Mouse (Mus musculus): Measurements from ENCODE around the gene Idua. TPM values are rescaled to one million over a fixed set of nuclear protein-coding genes. Genes with fewer than 3 reads are reported as not detected.

The Idua gene
- polyA plus RNA-seq, 1 experiment from 2014 or later, result 13.5 TPM

GRCm38 (mm10) chr5:108708981-108709731 lies 49.0 kb downstream of the Idua start:
- Histone ChIP-seq H3K27me3 (replicated peaks) (no peaks in the 10 kb centered on the region), H3K27ac (replicated peaks) (no peak overlapping the region), H3K9me3 (no peaks in the 10 kb centered on the region)

GRCm38 (mm10) chr5:108711968-108712367 lies 51.8 kb downstream of the Idua start:
- Histone ChIP-seq H3K4me3 (no peak overlapping the region), H3K9ac (no peak overlapping the region), H3K36me3 (peaks cover 17% of the 10 kb centered on the region), H3K27me3 (replicated peaks) (no peaks in the 10 kb centered on the region), H3K9me3 (no peaks in the 10 kb centered on the region), H3K4me2 (no peak overlapping the region), H3K4me1 (peaks cover 27% of the 10 kb centered on the region), H3K27ac (replicated peaks) (no peak overlapping the region)
- 69% methylated on average over 4 of the region's 6 CpGs for WGBS
- no peak for ATAC-seq (ENCODE audit: extremely low read depth, insufficient number of reproducible peaks, low FRiP score, low TSS enrichment)

More at GRCm38 (mm10) chr5:108708981-108709731, 49.0 kb downstream of the Idua start:
- Histone ChIP-seq H3K9ac (no peak overlapping the region), H3K4me1 (peaks cover 25% of the 10 kb centered on the region), H3K4me3 (no peak overlapping the region), H3K4me2 (no peak overlapping the region), H3K36me3 (peaks cover 45% of the 10 kb centered on the region)
- peak; percentile 47; the same call in 1 of the 2 replicates for ATAC-seq (ENCODE audit: extremely low read depth, insufficient number of reproducible peaks, low FRiP score, low TSS enrichment)
- WGBS, result 37% methylated on average over 6 of the region's 6 CpGs

GRCm38 (mm10) chr5:108713096-108713495 lies 53.0 kb downstream of the Idua start:
- Histone ChIP-seq H3K27me3 (replicated peaks) (no peaks in the 10 kb centered on the region), H3K9me3 (no peaks in the 10 kb centered on the region), H3K4me2 (no peak overlapping the region), H3K4me3 (no peak overlapping the region), H3K27ac (replicated peaks) (peak overlapping the region; percentile 65; the same call in 1 of the 2 replicates), H3K4me1 (peaks cover 33% of the 10 kb centered on the region), H3K36me3 (peaks cover 7% of the 10 kb centered on the region; the same call in 1 of the 2 replicates), H3K9ac (no peak overlapping the region)
- ATAC-seq (ENCODE audit: extremely low read depth, insufficient number of reproducible peaks, low FRiP score, low TSS enrichment), result no peak
- 79% methylated on average over 2 of the region's 2 CpGs for WGBS

GRCm38 (mm10) chr5:108713691-108714090 lies 53.6 kb downstream of the Idua start:
- Histone ChIP-seq H3K27ac (replicated peaks) (peak overlapping the region; percentile 65), H3K36me3 (0 out of 2 replicates have a peak, but pooled peaks cover 1% of the 10 kb centered on the region), H3K9me3 (no peaks in the 10 kb centered on the region), H3K4me1 (peaks cover 33% of the 10 kb centered on the region), H3K4me2 (no peak overlapping the region), H3K4me3 (no peak overlapping the region), H3K9ac (no peak overlapping the region), H3K27me3 (replicated peaks) (no peaks in the 10 kb centered on the region)
- ATAC-seq (ENCODE audit: extremely low read depth, insufficient number of reproducible peaks, low FRiP score, low TSS enrichment), result no peak

GRCm38 (mm10) chr5:108714149-108714548 lies 54.0 kb downstream of the Idua start:
- H3K4me3 ChIP-seq, result no peak overlapping the region
- H3K27ac ChIP-seq (replicated peaks), result peak overlapping the region; percentile 65

GRCm38 (mm10) chr5:108715974-108716373 lies 55.8 kb downstream of the Idua start:
- H3K36me3 ChIP-seq, result no peaks in the 10 kb centered on the region
- no peak overlapping the region for H3K4me2 ChIP-seq
- no peaks in the 10 kb centered on the region for H3K27me3 ChIP-seq (replicated peaks)
- 76% methylated on average over 1 of the region's 1 CpGs for WGBS
- no peak overlapping the region for H3K4me3 ChIP-seq
- H3K9me3 ChIP-seq, result no peaks in the 10 kb centered on the region
- ATAC-seq (ENCODE audit: extremely low read depth, insufficient number of reproducible peaks, low FRiP score, low TSS enrichment), result no peak
- peaks cover 33% of the 10 kb centered on the region for H3K4me1 ChIP-seq
- H3K27ac ChIP-seq (replicated peaks), result no peak overlapping the region
- H3K9ac ChIP-seq, result no peak overlapping the region

More at GRCm38 (mm10) chr5:108714149-108714548, 54.0 kb downstream of the Idua start:
- Histone ChIP-seq H3K27me3 (replicated peaks) (no peaks in the 10 kb centered on the region), H3K9ac (0 out of 2 replicates have a peak overlapping the region, but pooled peaks have one; percentile 14), H3K36me3 (no peaks in the 10 kb centered on the region), H3K4me2 (no peak overlapping the region), H3K4me1 (peaks cover 32% of the 10 kb centered on the region), H3K9me3 (no peaks in the 10 kb centered on the region)
- no peak for ATAC-seq (ENCODE audit: extremely low read depth, insufficient number of reproducible peaks, low FRiP score, low TSS enrichment)
- WGBS, result 54% methylated on average over 6 of the region's 6 CpGs

GRCm38 (mm10) chr5:108718051-108718450 lies 57.9 kb downstream of the Idua start:
- 41% methylated on average over 4 of the region's 4 CpGs for WGBS
- H3K9ac ChIP-seq, result no peak overlapping the region
- no peaks in the 10 kb centered on the region for H3K9me3 ChIP-seq
- no peaks in the 10 kb centered on the region for H3K36me3 ChIP-seq
- no peak for ATAC-seq (ENCODE audit: extremely low read depth, insufficient number of reproducible peaks, low FRiP score, low TSS enrichment)
- no peak overlapping the region for H3K4me3 ChIP-seq
- no peaks in the 10 kb centered on the region for H3K27me3 ChIP-seq (replicated peaks)
- H3K27ac ChIP-seq (replicated peaks), result peak overlapping the region; percentile 53; the same call in 1 of the 2 replicates
- H3K4me2 ChIP-seq, result no peak overlapping the region
- H3K4me1 ChIP-seq, result peaks cover 33% of the 10 kb centered on the region

- Histone ChIP-seq H3K27me3 (replicated peaks) (no peaks in the 10 kb centered on the region), H3K4me3 (no peak overlapping the region), H3K27ac (replicated peaks) (no peak overlapping the region), H3K4me1 (peaks cover 27% of the 10 kb centered on the region), H3K9me3 (no peaks in the 10 kb centered on the region), H3K36me3 (no peaks in the 10 kb centered on the region), H3K4me2 (no peak overlapping the region), H3K9ac (no peak overlapping the region)
- 46% methylated on average over 7 of the region's 7 CpGs for WGBS
- ATAC-seq (ENCODE audit: extremely low read depth, insufficient number of reproducible peaks, low FRiP score, low TSS enrichment), result no peak
These were observed 59.6 kb downstream of the Idua start for GRCm38 (mm10) chr5:108719761-108720160.

- peaks cover 11% of the 10 kb centered on the region for H3K4me1 ChIP-seq
- 24% methylated on average over 2 of the region's 2 CpGs for WGBS
- H3K36me3 ChIP-seq, result no peaks in the 10 kb centered on the region
- H3K9me3 ChIP-seq, result no peaks in the 10 kb centered on the region
- no peak for ATAC-seq (ENCODE audit: extremely low read depth, insufficient number of reproducible peaks, low FRiP score, low TSS enrichment)
- no peak overlapping the region for H3K9ac ChIP-seq
- no peak overlapping the region for H3K4me3 ChIP-seq
- no peaks in the 10 kb centered on the region for H3K27me3 ChIP-seq (replicated peaks)
- no peak overlapping the region for H3K27ac ChIP-seq (replicated peaks)
- H3K4me2 ChIP-seq, result no peak overlapping the region
These were observed 63.9 kb downstream of the Idua start for GRCm38 (mm10) chr5:108724006-108724405.

- H3K9ac ChIP-seq, result no peak overlapping the region
- no peak overlapping the region for H3K4me3 ChIP-seq
- no peaks in the 10 kb centered on the region for H3K9me3 ChIP-seq
- ATAC-seq (ENCODE audit: extremely low read depth, insufficient number of reproducible peaks, low FRiP score, low TSS enrichment), result no peak
- no peak overlapping the region for H3K4me2 ChIP-seq
- 23% methylated on average over 5 of the region's 5 CpGs for WGBS
- H3K27me3 ChIP-seq (replicated peaks), result no peaks in the 10 kb centered on the region
- no peaks in the 10 kb centered on the region for H3K36me3 ChIP-seq
- H3K4me1 ChIP-seq, result peaks cover 4% of the 10 kb centered on the region; the same call in 1 of the 2 replicates
- no peak overlapping the region for H3K27ac ChIP-seq (replicated peaks)
These were observed 66.6 kb downstream of the Idua start for GRCm38 (mm10) chr5:108726557-108727248.

GRCm38 (mm10) chr5:108727425-108727824 lies 67.3 kb downstream of the Idua start:
- Histone ChIP-seq H3K9me3 (no peaks in the 10 kb centered on the region), H3K36me3 (no peaks in the 10 kb centered on the region), H3K4me3 (no peak overlapping the region), H3K27ac (replicated peaks) (no peak overlapping the region), H3K4me1 (peaks cover 4% of the 10 kb centered on the region; the same call in 1 of the 2 replicates), H3K4me2 (no peak overlapping the region), H3K27me3 (replicated peaks) (no peaks in the 10 kb centered on the region), H3K9ac (no peak overlapping the region)
- no peak for ATAC-seq (ENCODE audit: extremely low read depth, insufficient number of reproducible peaks, low FRiP score, low TSS enrichment)
- WGBS, result 86% methylated on average over 1 of the region's 1 CpGs

Measured in heart, embryonic 13.5 days (tissue).